Mouse (Mus musculus) forebrain, postnatal 0 days (tissue): ENCODE measurements at regions not wholly inside any gene's neighbourhood (a gene's known extent, or its start where the extent isn't known, plus 50 kb on each side); places are given as distances from the start of the nearest gene placed in this dataset.

Source experiments
- ATAC-seq: fragments of 200-750 bp; cut with Nextera tagmentation; 2 replicates; pipeline ENCODE4 v1.8.0; 2017; ENCODE audit warnings: mild to moderate bottlenecking, moderate library complexity
- DNase-seq: peaks from one replicate; pipeline ENCODE4 v3.0.0-alpha.2; 2015
- H3K27ac ChIP-seq: fragments of 300-500 bp; sonication (generic); 2 replicates; pipeline ENCODE4 v1.5.1; 2014; ENCODE audit warnings: low read depth, mild to moderate bottlenecking, antibody characterized with exemption, low read length, moderate library complexity, mixed read lengths
- H3K27me3 ChIP-seq: fragments of 300-500 bp; sonication (generic); 2 replicates; pipeline ENCODE4 v1.6.1; 2014; ENCODE audit warnings: mild to moderate bottlenecking, low read length, mixed read lengths; ENCODE audit not compliant: insufficient read depth
- H3K36me3 ChIP-seq: fragments of 300-500 bp; sonication (generic); 2 replicates; pipeline ENCODE4 v1.6.1; 2014; ENCODE audit warnings: mild to moderate bottlenecking, moderate library complexity; ENCODE audit not compliant: insufficient read depth
- H3K4me1 ChIP-seq: fragments of 300-500 bp; sonication (generic); 2 replicates; pipeline ENCODE4 v1.6.1; 2014; ENCODE audit warnings: antibody characterized with exemption; ENCODE audit not compliant: insufficient read depth
- H3K4me2 ChIP-seq: fragments of 300-500 bp; sonication (generic); 2 replicates; pipeline ENCODE4 v1.6.1; 2014; ENCODE audit warnings: low read depth, mild to moderate bottlenecking, moderate library complexity
- H3K4me3 ChIP-seq: fragments of 300-500 bp; sonication (generic); 2 replicates; pipeline ENCODE4 v1.5.1; 2014; ENCODE audit warnings: low read depth, low read length, mixed read lengths
- H3K9ac ChIP-seq: fragments of 300-500 bp; sonication (generic); 2 replicates; pipeline ENCODE4 v1.6.1; 2014; ENCODE audit warnings: mild to moderate bottlenecking
- H3K9me3 ChIP-seq: fragments of 300-500 bp; sonication (generic); 2 replicates; pipeline ENCODE4 v1.6.1; 2016; ENCODE audit warnings: low read length
- CTCF ChIP-seq: sonication (generic); IDR thresholded peaks from 2 replicates; pipeline ENCODE4 v1.5.1; 2016; ENCODE audit warnings: antibody characterized with exemption, control low read depth, low read depth
- WGBS: fragments of 180-500 bp; shearing (Covaris S2); extraction: QIAGEN DNeasy Blood & Tissue Kit; methylation state at CpG from one replicate; pipeline ENCODE4 v1.1.7; 2014; 5-methylcytosine and 5-hydroxymethylcytosine counted together

DNA sequence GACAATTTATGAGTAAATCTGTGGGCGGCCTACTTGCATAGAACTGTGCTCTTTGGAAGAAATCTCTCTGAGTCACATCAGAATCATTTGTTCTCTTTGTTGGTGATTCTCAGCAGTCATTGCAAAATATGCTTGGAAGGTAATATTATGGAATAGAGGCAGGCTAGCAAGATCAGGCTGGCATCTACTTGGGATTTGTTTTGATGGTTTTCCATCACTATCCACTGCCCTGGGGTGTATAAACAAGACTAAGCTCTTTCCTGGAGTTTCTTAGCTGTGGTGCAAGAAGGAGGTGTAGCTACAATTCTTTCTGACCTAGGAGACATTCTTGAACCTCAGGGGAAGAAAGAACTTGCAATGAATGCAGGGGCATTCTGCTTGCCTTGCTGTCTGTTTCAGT is 96.3 kb upstream of the Cyyr1 start:
- H3K4me2 ChIP-seq, result no peak overlapping the region
- no peaks in the 10 kb centered on the region for H3K9me3 ChIP-seq
- DNase-seq, result no peak
- H3K27me3 ChIP-seq, result no peaks in the 10 kb centered on the region
- TF ChIP-seq CTCF, result no peak
- no peak overlapping the region for H3K27ac ChIP-seq
- no peaks in the 10 kb centered on the region for H3K4me1 ChIP-seq
- no peak overlapping the region for H3K4me3 ChIP-seq
- 98% methylated on average over 1 of the region's 1 CpGs for WGBS
- ATAC-seq, result no peak
- no peaks in the 10 kb centered on the region for H3K36me3 ChIP-seq
- no peak overlapping the region for H3K9ac ChIP-seq

DNA sequence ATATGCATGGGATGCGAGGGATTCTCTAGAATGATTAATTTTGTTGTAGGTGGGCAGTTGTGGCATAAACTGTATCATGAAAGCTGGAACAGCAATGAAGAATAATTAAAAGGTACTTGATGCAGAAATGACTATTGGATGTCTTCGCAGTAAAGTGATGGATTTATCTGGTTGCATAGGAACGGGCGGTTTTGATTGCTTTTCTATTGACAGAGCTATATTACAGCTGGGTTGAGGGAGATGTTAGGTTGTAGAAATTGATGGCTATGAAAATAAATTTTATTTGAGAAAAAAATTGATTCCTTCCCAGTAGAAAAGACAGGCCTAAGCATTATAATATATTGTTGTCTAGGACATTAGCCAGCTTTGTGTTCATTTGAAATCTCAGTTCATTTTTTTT is 87.8 kb upstream of the Cyyr1 start:
- H3K27me3 ChIP-seq, result no peaks in the 10 kb centered on the region
- no peak overlapping the region for H3K4me3 ChIP-seq
- no peak overlapping the region for H3K4me2 ChIP-seq
- no peak overlapping the region for H3K9ac ChIP-seq
- WGBS, result 93% methylated on average over 4 of the region's 4 CpGs
- no peak for TF ChIP-seq CTCF
- no peaks in the 10 kb centered on the region for H3K36me3 ChIP-seq
- H3K9me3 ChIP-seq, result no peaks in the 10 kb centered on the region
- no peak for ATAC-seq
- DNase-seq, result no peak
- H3K4me1 ChIP-seq, result no peaks in the 10 kb centered on the region
- no peak overlapping the region for H3K27ac ChIP-seq

DNA sequence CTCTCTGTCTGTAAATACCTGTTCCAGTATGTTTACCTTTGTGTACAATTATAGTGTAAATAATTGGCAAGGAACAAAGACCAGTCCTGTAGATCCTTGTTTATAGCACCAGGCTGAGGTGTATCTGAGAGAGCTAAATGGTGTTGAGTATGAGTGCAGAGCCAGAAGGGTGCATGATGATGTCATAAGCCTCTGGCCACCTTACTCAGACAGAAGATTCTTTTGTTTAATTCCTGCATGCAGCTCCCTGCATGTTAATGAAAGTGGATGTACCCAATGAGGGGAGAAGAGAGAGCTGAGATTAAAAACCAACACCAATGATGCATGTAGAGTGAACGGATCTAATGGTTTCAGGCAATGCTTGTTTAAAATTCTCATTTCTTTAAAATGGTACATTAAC is 83.9 kb upstream of the Cyyr1 start:
- no peaks in the 10 kb centered on the region for H3K27me3 ChIP-seq

GRCm38 (mm10) chr16:85629738-85630137 is 76.5 kb upstream of the Cyyr1 start:
- ATAC-seq (no peak), DNase-seq (no peak)
- no peak overlapping the region for H3K27ac ChIP-seq
- H3K4me2 ChIP-seq, result no peak overlapping the region
- H3K4me1 ChIP-seq, result no peaks in the 10 kb centered on the region
- no peak overlapping the region for H3K4me3 ChIP-seq
- H3K36me3 ChIP-seq, result no peaks in the 10 kb centered on the region
- no peaks in the 10 kb centered on the region for H3K27me3 ChIP-seq
- no peak for TF ChIP-seq CTCF
- no peak overlapping the region for H3K9ac ChIP-seq
- no peaks in the 10 kb centered on the region for H3K9me3 ChIP-seq
- WGBS, result 93% methylated on average over 3 of the region's 3 CpGs

More for the DNA sequence above, 83.9 kb upstream of the Cyyr1 start:
- 57% methylated on average over 1 of the region's 1 CpGs for WGBS
- Histone ChIP-seq H3K9ac (no peak overlapping the region), H3K4me2 (no peak overlapping the region), H3K4me1 (no peaks in the 10 kb centered on the region), H3K27ac (no peak overlapping the region), H3K36me3 (no peaks in the 10 kb centered on the region), H3K4me3 (no peak overlapping the region), H3K9me3 (no peaks in the 10 kb centered on the region)
- DNase-seq, result no peak
- no peak for ATAC-seq
- TF ChIP-seq CTCF, result no peak

GRCm38 (mm10) chr16:85624505-85624904 is 71.3 kb upstream of the Cyyr1 start:
- no peak overlapping the region for H3K4me2 ChIP-seq
- H3K27me3 ChIP-seq, result no peaks in the 10 kb centered on the region
- no peak overlapping the region for H3K27ac ChIP-seq
- H3K9ac ChIP-seq, result no peak overlapping the region
- WGBS, result 21% methylated on average over 8 of the region's 8 CpGs
- no peaks in the 10 kb centered on the region for H3K9me3 ChIP-seq
- ATAC-seq (no peak), DNase-seq (peak; percentile 3)
- no peak overlapping the region for H3K4me3 ChIP-seq
- no peaks in the 10 kb centered on the region for H3K36me3 ChIP-seq
- no peaks in the 10 kb centered on the region for H3K4me1 ChIP-seq
- TF ChIP-seq CTCF, result no peak

DNA sequence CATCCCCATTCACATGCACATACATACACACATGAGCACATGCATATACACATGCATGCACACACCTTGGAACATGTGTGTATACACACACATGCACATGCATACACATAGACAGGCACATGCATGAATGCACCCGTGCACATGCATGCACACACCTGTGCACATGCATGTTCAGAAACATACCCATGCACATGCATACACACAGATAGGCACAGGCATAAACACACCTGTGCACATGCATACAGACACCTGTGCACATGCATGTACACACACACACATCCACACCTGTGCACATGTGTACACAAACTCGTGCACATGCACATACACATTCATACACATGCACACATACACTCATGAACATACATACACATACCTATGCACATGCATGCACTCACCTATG is 50.9 kb upstream of the Cyyr1 start:
- no peaks in the 10 kb centered on the region for H3K27me3 ChIP-seq
- TF ChIP-seq CTCF, result no peak
- no peak overlapping the region for H3K4me3 ChIP-seq
- H3K4me1 ChIP-seq, result no peaks in the 10 kb centered on the region
- H3K9me3 ChIP-seq, result no peaks in the 10 kb centered on the region
- H3K27ac ChIP-seq, result no peak overlapping the region
- WGBS, result 88% methylated on average over 2 of the region's 2 CpGs
- no peaks in the 10 kb centered on the region for H3K36me3 ChIP-seq
- DNase-seq (no peak), ATAC-seq (no peak)
- no peak overlapping the region for H3K9ac ChIP-seq
- no peak overlapping the region for H3K4me2 ChIP-seq
